Mouse (Mus musculus) heart, embryonic 16.5 days (tissue): ENCODE data around the gene Dusp19. TPM values are rescaled to one million over a fixed set of nuclear protein-coding genes. Genes with fewer than 3 reads are reported as not detected.

Experiments used
- ATAC-seq: fragments of 200-750 bp; cut with Nextera tagmentation; replicated peaks from 2 replicates; pipeline ENCODE4 v1.8.0; 2017; ENCODE audit warnings: moderate number of reproducible peaks; ENCODE audit not compliant: insufficient read depth, low FRiP score; ENCODE audit errors: extremely low read depth
- H3K27ac ChIP-seq: fragments of 300-500 bp; sonication (generic); 2 replicates; pipeline ENCODE4 v1.5.1; 2014; ENCODE audit warnings: mild to moderate bottlenecking, low read length, control low read depth, moderate library complexity
- H3K27me3 ChIP-seq: fragments of 300-500 bp; sonication (generic); 2 replicates; pipeline ENCODE4 v1.6.1; 2014; ENCODE audit warnings: low read length, mixed read lengths; ENCODE audit not compliant: control insufficient read depth, insufficient read depth
- H3K36me3 ChIP-seq: fragments of 300-500 bp; sonication (generic); 2 replicates; pipeline ENCODE4 v1.6.1; 2014; ENCODE audit not compliant: control insufficient read depth, insufficient read depth
- H3K4me1 ChIP-seq: fragments of 300-500 bp; sonication (generic); 2 replicates; pipeline ENCODE4 v1.6.1; 2014; ENCODE audit warnings: low read length, mixed read lengths; ENCODE audit not compliant: control insufficient read depth, insufficient read depth
- H3K4me2 ChIP-seq: fragments of 300-500 bp; sonication (generic); 2 replicates; pipeline ENCODE4 v1.6.1; 2014; ENCODE audit warnings: low read depth, mild to moderate bottlenecking, control low read depth, low read length
- H3K4me3 ChIP-seq: fragments of 300-500 bp; sonication (generic); 2 replicates; pipeline ENCODE4 v1.5.1; 2014; ENCODE audit warnings: mild to moderate bottlenecking, control low read depth, low read length
- H3K9ac ChIP-seq: fragments of 300-500 bp; sonication (generic); 2 replicates; pipeline ENCODE4 v1.6.1; 2014; ENCODE audit warnings: low read length, control low read depth
- H3K9me3 ChIP-seq: fragments of 300-500 bp; sonication (generic); replicated peaks from 2 replicates; pipeline ENCODE4 v1.6.1; 2016; ENCODE audit warnings: low read length; ENCODE audit not compliant: control insufficient read depth
- WGBS: fragments of 180-500 bp; shearing (Covaris S2); extraction: QIAGEN DNeasy Blood & Tissue Kit; methylation state at CpG from one replicate; pipeline ENCODE4 v1.1.7; 2014; 5-methylcytosine and 5-hydroxymethylcytosine counted together
- polyA plus RNA-seq: library from polyadenylated mRNA; unstranded; fragments of >200 nt; fragmentation: Nextera tagmentation; extraction: Ambion mirVana; gene quantifications from 2 replicates; pipeline ENCODE4 v1.2.1, GENCODE M21; 2015

Gene Dusp19
- polyA plus RNA-seq, 1 experiment from 2014 or later = 10.3 TPM

DNA sequence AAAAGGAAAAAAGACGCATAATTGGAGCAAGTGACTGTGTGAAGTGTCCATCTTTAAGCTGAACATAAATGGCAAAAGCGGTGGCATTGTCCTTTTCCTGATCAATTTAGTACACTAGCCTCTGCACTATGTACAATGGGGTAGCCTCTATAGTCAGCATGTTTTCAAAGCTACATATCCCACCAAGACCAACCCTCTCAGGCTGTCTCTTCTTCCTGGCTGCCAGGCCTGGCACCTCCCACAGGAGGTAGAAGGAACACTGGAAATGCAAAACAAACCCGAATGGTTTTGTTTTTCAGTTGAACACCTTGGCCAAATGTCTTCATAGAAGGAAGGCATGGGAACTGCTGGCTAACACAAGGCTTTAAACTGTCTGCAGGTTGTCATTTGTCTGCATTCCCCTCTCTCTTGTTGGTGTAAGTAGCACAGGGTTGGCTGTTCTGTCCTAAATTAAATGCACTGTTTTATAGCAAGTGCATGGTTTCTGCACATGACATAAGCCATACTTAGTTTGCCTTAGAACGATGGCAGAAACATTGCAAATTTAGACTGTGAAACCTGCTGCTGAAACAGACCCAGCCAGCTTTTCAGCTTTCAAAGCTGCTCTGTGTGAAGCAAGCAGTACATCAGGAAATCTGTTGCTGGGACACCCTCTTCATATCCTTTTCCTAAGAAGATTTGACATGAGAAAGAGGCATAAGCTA lies 22.5 kb upstream of the Dusp19 start:
- 72% methylated on average over 4 of the region's 4 CpGs for WGBS
- ATAC-seq = no peak

DNA sequence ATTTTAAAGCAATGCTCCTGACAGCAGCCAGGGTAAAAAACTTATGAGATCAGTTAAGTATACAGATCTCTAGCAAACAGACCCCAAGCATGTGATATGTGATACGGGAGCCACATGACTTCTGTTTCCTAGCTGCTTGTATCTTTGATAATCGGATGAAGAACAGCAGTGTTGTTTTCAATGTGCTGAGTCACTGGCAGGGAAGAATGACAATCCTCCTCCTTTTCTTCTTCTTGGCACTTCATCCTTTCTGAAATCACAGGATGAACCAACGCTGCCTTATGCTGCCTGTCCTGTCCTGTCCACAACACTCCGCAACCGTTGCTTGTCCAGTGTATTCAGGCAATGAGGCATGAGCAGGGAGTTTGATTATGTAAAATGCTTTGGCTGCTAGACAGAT lies 19.9 kb upstream of the Dusp19 start:
- WGBS = 74% methylated on average over 5 of the region's 5 CpGs
- Histone ChIP-seq H3K4me3 (no peak overlapping the region), H3K9me3 (no peaks in the 10 kb centered on the region)

More for the DNA sequence above, 22.5 kb upstream of the Dusp19 start:
- Histone ChIP-seq H3K4me1 (no peaks in the 10 kb centered on the region), H3K4me2 (no peak overlapping the region), H3K9ac (no peak overlapping the region), H3K4me3 (no peak overlapping the region), H3K9me3 (no peaks in the 10 kb centered on the region), H3K27me3 (no peaks in the 10 kb centered on the region), H3K36me3 (no peaks in the 10 kb centered on the region), H3K27ac (no peak overlapping the region)

DNA sequence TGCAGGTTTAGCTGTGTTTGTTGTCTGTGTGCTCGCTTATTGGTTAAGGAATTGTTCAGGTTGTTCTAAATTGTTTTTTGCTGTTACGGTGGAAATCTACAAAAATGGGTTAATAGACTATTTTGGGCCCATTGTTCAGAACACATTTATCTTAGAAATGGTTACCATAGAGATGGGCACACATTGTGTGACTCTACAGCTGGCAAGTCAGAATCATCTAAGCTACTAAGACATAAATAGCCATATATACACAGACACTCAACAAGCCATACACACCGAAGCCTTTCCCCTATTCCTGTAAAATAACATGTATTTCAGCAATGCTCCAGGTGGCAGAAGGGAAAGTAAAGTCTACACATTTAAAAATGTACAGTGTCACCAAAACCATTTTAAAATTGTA lies 17.0 kb upstream of the Dusp19 start:
- H3K9me3 ChIP-seq = no peaks in the 10 kb centered on the region
- H3K4me2 ChIP-seq = no peak overlapping the region

More for the DNA sequence above, 19.9 kb upstream of the Dusp19 start:
- Histone ChIP-seq H3K9ac (no peak overlapping the region), H3K27ac (no peak overlapping the region), H3K4me2 (no peak overlapping the region), H3K27me3 (no peaks in the 10 kb centered on the region), H3K36me3 (no peaks in the 10 kb centered on the region), H3K4me1 (no peaks in the 10 kb centered on the region)
- ATAC-seq = no peak

DNA sequence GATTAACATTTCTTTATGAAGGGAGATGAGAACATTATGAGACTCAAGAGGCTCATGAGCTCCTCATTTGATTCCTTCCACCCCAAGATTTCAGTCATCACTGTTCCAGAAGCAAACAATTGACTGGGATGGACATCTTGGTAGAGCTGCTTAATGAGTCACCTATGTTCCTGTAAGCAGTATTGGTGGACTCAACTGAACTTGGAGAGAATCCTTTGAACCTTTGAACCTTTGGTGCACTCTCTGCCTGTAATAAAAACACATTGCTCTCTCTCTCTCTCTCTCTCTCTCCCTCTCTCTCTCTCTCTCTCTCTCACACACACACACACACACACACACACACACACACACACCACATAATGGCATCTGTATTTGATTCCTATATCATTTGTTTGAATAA lies 16.2 kb upstream of the Dusp19 start:
- Histone ChIP-seq H3K27me3 (no peaks in the 10 kb centered on the region), H3K36me3 (no peaks in the 10 kb centered on the region), H3K4me3 (no peak overlapping the region), H3K4me1 (no peaks in the 10 kb centered on the region), H3K9ac (no peak overlapping the region), H3K27ac (no peak overlapping the region), H3K4me2 (no peak overlapping the region), H3K9me3 (no peaks in the 10 kb centered on the region)
- no peak for ATAC-seq

More for the DNA sequence above, 17.0 kb upstream of the Dusp19 start:
- 85% methylated on average over 3 of the region's 3 CpGs for WGBS
- no peaks in the 10 kb centered on the region for H3K4me1 ChIP-seq
- H3K36me3 ChIP-seq = no peaks in the 10 kb centered on the region
- no peaks in the 10 kb centered on the region for H3K27me3 ChIP-seq
- no peak overlapping the region for H3K27ac ChIP-seq
- no peak overlapping the region for H3K9ac ChIP-seq
- H3K4me3 ChIP-seq = no peak overlapping the region
- no peak for ATAC-seq

DNA sequence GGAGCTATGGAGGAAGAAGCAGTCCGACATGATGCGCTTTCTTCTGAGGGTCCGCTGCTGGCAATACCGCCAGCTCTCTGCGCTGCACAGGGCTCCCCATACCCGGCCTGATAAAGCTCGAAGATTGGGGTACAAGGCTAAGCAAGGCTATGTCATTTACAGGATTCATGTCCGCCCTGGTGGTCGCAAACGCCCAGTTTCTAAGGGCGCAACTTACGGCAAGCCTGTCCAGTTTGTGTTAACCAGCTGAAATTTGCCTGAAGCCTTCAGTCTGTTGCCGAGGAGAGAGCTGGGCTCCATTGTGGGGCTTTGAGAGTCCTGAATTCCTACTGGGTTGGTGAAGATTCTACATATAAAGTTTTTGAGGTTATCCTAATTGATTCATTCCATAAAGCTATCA lies 14.1 kb upstream of the Dusp19 start:
- H3K36me3 ChIP-seq = no peaks in the 10 kb centered on the region
- 89% methylated on average over 13 of the region's 13 CpGs for WGBS
- H3K4me2 ChIP-seq = no peak overlapping the region
- H3K9me3 ChIP-seq = no peaks in the 10 kb centered on the region
- no peak overlapping the region for H3K27ac ChIP-seq
- no peak overlapping the region for H3K4me3 ChIP-seq
- H3K27me3 ChIP-seq = no peaks in the 10 kb centered on the region
- no peaks in the 10 kb centered on the region for H3K4me1 ChIP-seq
- no peak overlapping the region for H3K9ac ChIP-seq
- ATAC-seq = no peak

DNA sequence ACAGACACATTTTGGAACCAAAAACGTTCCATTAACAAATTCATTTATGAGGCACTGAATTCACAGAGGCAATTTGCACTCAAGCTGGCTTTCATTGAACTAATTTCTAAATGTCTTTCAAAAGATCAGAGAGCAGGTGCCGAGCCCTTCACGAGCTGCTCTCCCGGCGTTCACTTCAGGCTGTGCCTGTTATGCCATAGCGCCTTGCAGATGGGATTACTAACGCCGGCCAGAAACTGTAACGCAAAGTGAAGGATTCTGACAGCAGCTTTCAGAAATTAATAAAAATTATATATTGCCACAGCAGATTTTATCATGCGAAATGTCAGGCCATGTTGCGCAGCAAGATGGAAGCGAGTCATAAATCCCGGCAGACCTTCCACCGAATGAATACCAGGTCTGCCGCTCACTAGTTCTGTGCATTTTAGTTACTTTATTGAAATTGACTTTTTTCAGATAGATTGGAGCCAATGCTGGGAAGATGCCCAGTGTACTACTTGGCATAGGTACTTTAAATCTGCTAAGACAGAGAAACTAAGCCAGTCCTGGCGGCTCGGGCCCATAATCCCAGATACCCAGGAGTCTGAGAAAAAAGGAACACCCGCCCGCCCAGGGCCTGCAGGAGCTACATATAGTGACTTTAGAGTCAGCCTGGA lies 12.9 kb upstream of the Dusp19 start:
- Histone ChIP-seq H3K9me3 (no peaks in the 10 kb centered on the region), H3K36me3 (no peaks in the 10 kb centered on the region), H3K27ac (no peak overlapping the region), H3K9ac (no peak overlapping the region), H3K4me2 (no peak overlapping the region), H3K4me1 (no peaks in the 10 kb centered on the region), H3K4me3 (no peak overlapping the region), H3K27me3 (no peaks in the 10 kb centered on the region)
- no peak for ATAC-seq
- WGBS = 90% methylated on average over 19 of the region's 19 CpGs

DNA sequence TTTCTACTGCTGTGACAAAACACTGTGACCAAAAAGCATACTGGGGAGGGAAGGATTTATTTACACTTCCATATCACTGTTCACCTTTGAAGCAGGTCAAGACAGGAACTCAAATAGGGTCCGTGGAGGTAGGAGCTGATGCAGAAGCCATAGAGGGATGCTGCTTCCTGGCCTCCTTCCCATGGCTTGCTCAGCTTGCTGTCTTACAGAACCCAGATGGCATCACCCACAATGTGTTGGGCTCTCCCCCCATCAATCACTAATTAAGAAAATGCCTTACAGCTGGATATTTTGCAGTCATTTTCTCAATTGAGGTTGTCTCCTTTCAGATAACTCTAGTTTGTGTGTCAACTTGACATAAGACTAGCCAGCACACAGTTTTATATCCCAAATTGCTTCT lies 4.6 kb upstream of the Dusp19 start:
- H3K4me2 ChIP-seq = no peak overlapping the region
- H3K9me3 ChIP-seq = no peaks in the 10 kb centered on the region
- H3K36me3 ChIP-seq = no peaks in the 10 kb centered on the region
- no peak overlapping the region for H3K9ac ChIP-seq
- WGBS = 40% methylated on average over 1 of the region's 1 CpGs
- H3K27me3 ChIP-seq = no peaks in the 10 kb centered on the region
- H3K27ac ChIP-seq = no peak overlapping the region
- no peak for ATAC-seq
- H3K4me1 ChIP-seq = no peaks in the 10 kb centered on the region
- H3K4me3 ChIP-seq = no peak overlapping the region

DNA sequence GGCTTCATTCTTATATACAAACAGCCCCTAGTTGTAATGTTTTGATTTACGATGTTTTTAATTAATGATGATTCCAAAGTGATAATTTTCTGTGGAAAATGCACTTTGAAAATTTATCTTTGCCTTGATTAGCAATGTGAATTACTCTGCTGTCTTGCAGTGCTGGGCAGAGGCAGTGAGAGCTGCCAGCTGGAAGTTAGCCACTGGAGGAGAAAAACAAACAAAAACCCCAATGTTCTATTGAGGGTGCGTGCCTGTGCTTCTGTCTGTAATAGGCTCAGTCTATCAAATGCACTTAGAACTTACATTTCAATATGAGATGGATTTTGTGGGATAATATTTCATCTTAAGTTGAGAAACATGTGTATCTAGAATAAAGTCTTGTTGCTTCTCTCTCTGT lies 4.0 kb upstream of the Dusp19 start:
- no peak overlapping the region for H3K4me3 ChIP-seq
- no peak overlapping the region for H3K4me2 ChIP-seq
- no peaks in the 10 kb centered on the region for H3K36me3 ChIP-seq
- H3K4me1 ChIP-seq = peaks cover 3% of the 10 kb centered on the region
- no peaks in the 10 kb centered on the region for H3K27me3 ChIP-seq
- no peak overlapping the region for H3K9ac ChIP-seq
- ATAC-seq = no peak
- 58% methylated on average over 2 of the region's 2 CpGs for WGBS
- H3K27ac ChIP-seq = no peak overlapping the region
- no peaks in the 10 kb centered on the region for H3K9me3 ChIP-seq

DNA sequence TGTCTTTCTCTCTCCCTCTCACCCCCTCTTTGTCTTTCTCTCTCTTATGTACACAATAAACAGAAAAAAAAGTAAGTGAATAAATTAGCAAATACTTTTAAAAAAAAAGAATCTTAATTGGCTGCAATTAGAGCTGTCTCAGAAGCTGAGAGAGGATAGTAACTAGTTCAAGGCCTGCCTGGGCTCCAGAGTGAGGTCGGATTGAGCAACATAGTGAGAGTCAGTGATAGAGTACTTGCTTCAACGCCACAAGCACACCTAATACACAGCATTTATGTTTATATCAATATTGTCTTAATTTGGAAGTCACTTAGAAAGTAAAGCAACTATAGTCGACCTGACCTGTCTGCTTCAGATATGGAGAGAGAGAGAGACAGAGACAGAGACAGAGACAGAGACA lies 2.1 kb downstream of the Dusp19 start:
- WGBS = 78% methylated on average over 3 of the region's 3 CpGs
- Histone ChIP-seq H3K4me3 (no peak overlapping the region), H3K27ac (no peak overlapping the region), H3K4me2 (no peak overlapping the region), H3K36me3 (no peaks in the 10 kb centered on the region), H3K9me3 (no peaks in the 10 kb centered on the region), H3K4me1 (peaks cover 13% of the 10 kb centered on the region), H3K27me3 (no peaks in the 10 kb centered on the region), H3K9ac (no peak overlapping the region)
- no peak for ATAC-seq
